Mouse (Mus musculus) thymus, adult 2 months (tissue): ENCODE results near the gene Schip1.

Experiments used
- CTCF ChIP-seq: fragments of 200-500 bp; IDR thresholded peaks from 2 replicates; pipeline ENCODE4 v1.5.1; 2012; ENCODE audit warnings: mild to moderate bottlenecking, control low read depth, low read length, moderate library complexity, borderline replicate concordance; ENCODE audit not compliant: control insufficient read depth, poor library complexity, insufficient read depth; ENCODE audit errors: extremely low read depth
- POLR2A ChIP-seq: fragments of 200-500 bp; IDR thresholded peaks from 2 replicates; pipeline ENCODE4 v1.6.1; 2012; ENCODE audit warnings: mild to moderate bottlenecking, low read length, control low read depth, moderate library complexity; ENCODE audit not compliant: control insufficient read depth, poor library complexity, insufficient read depth; ENCODE audit errors: extremely low read depth

DNA sequence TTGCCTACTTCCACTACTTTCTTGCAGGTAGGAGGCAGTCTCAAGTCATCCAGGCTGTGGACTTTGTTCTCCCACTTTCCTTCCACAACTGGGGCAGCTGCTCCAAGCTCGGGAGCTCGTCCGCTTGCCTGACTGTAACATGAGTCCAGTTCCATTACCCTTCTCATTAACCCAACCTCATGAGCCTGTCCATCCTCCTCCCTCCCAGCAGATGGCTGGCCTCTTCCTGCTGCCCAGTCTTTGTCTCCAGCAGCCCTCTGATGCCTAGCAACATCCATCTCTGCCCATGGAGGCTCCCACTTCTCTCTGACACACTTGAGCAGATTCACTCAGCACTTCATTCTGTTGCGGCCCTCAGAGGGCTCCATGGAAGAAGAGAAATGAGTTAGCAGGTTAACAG is 204.6 kb downstream of the Schip1 start:
- TF ChIP-seq POLR2A: no peak
- no peak for TF ChIP-seq CTCF
